23 mouse cellular contexts compared by ENCODE assay signal in the genomic region with DNA sequence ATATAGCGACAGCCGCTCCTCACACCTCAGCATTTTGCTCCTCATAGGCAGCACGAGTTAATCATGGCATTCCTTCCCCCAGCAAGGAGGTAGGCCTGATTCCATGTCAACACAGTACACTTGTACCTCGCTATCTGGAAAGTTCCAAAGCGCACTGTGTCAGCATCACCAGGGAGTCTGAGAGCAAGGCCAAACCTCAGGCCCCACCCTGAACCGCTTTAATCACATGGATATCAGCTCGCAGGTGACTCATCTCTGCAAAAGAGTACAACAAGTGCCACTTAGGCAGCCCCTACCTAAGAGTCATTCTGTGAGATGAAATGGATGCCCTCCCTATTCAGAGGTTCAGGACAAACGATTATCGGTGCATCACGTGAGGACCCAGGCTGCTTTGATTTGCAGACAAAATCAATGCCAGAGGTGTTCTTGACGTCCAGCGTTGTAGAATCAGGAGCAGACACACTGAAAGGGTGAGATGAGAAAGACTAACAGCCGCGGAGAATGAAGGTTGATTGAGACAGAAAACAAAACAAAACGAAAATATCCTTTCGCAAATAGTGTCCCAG. TPM values are rescaled to one million over a fixed set of nuclear protein-coding genes. Genes with fewer than 3 reads are reported as not detected.
DNase-seq lines count a peak whose midpoint lies in the region; ATAC-seq and TF ChIP-seq lines count a peak whose summit lies in the region.
"Had no signal": no experiment of that assay in that cellular context is flagged by ENCODE, and none has a peak within 500 bp of the region (broad histone marks: within the 10 kb centered on the region; RNA-seq: fewer than 3 reads in every experiment).

No protein-coding gene starts in this region.

- no peaks in the 10 kb centered on the region for H3K79me2 ChIP-seq in MEL (ENCODE audit: control insufficient read depth, insufficient read depth, low read length, poor library complexity)

- no peaks in the 10 kb centered on the region for H3K9me3 ChIP-seq in MEL (replicated peaks; ENCODE audit: insufficient read depth, low read length)
- H3K9me3 ChIP-seq: embryonic facial prominence, embryonic 12.5 days; heart, embryonic 15.5 days; hindbrain, embryonic 10.5 days; limb, embryonic 12.5 days; liver, embryonic 13.5 days; lung, embryonic 15.5 days; midbrain, embryonic 12.5 days had no signal

- no peak for ATAC-seq in monocyte, adult 5-6 weeks (replicated peaks; ENCODE audit: insufficient number of reproducible peaks, low FRiP score, low TSS enrichment, poor library complexity, severe bottlenecking)
- ATAC-seq: activated CD4-positive, CD25-positive, alpha-beta regulatory T cell, adult 4 months; CD4-positive, CD25-positive, alpha-beta regulatory T cell, adult 4 months; forebrain, embryonic 16.5 days had no signal

- H3K4me1 ChIP-seq in MEL (ENCODE audit: control insufficient read depth in 1 of 2, insufficient read depth in 2 of 2, low read length in 2 of 2) = peaks cover 0 to 16% of the 10 kb centered on the region in 2 experiments; a peak in 3 of 4 replicates
- peaks cover 19% of the 10 kb centered on the region; the same call in 1 of the 2 replicates for H3K4me1 ChIP-seq in small intestine, adult 2 months (ENCODE audit: control insufficient read depth, insufficient read depth, insufficient read length, low read length)
- H3K4me1 ChIP-seq: embryonic facial prominence, embryonic 12.5 days; hindbrain, embryonic 10.5 days; limb, embryonic 12.5 days; lung, embryonic 15.5 days; midbrain, embryonic 12.5 days had no signal

- no peak overlapping the region for H3K27ac ChIP-seq in MEL (ENCODE audit: control insufficient read depth, low read depth, low read length)
- peak overlapping the region; percentile 82 for H3K27ac ChIP-seq in small intestine, adult 2 months (ENCODE audit: insufficient read depth, low read depth, low read length)
- H3K27ac ChIP-seq: embryonic facial prominence, embryonic 12.5 days; gastrocnemius, adult 2 months; heart, embryonic 15.5 days; hindbrain, embryonic 10.5 days; kidney, postnatal 0 days; left cerebral cortex, adult 2 months; limb, embryonic 12.5 days; liver, embryonic 13.5 days; lung, embryonic 15.5 days; midbrain, embryonic 12.5 days had no signal

- no peaks in the 10 kb centered on the region for H3K27me3 ChIP-seq in MEL (ENCODE audit: control insufficient read depth in 1 of 2, insufficient read depth in 2 of 2, low read length in 2 of 2)
- no peaks in the 10 kb centered on the region for H3K27me3 ChIP-seq in small intestine, adult 2 months (ENCODE audit: control insufficient read depth, insufficient read depth, low read length)
- H3K27me3 ChIP-seq: embryonic facial prominence, embryonic 12.5 days; heart, embryonic 15.5 days; limb, embryonic 12.5 days; liver, embryonic 13.5 days; lung, embryonic 15.5 days; midbrain, embryonic 12.5 days had no signal

- TF ChIP-seq EP300 in MEL (IDR thresholded peaks at IDR 0.05; ENCODE audit: low read depth in 1 of 2, low read length in 2 of 2) = no peak

- WGBS in small intestine, adult 2 months = 58% methylated on average over 16 of the region's 16 CpGs

- TF ChIP-seq RAD21 in MEL (IDR thresholded peaks at IDR 0.05; ENCODE audit: low read depth, low read length) = no peak

- no peak overlapping the region for H3K4me3 ChIP-seq in MEL (ENCODE audit: control insufficient read depth in 1 of 2, insufficient read depth in 1 of 2, low read depth in 2 of 2, low read length in 2 of 2)
- no peak overlapping the region for H3K4me3 ChIP-seq in small intestine, adult 2 months (ENCODE audit: low read depth, low read length)
- H3K4me3 ChIP-seq: embryonic facial prominence, embryonic 12.5 days; gastrocnemius, adult 2 months; heart, embryonic 15.5 days; hindbrain, embryonic 10.5 days; left cerebral cortex, adult 2 months; limb, embryonic 12.5 days; liver, embryonic 13.5 days; lung, embryonic 15.5 days; midbrain, embryonic 12.5 days had no signal

- TF ChIP-seq POLR2A in MEL (IDR thresholded peaks at IDR 0.05; ENCODE audit: control insufficient read depth in 1 of 2, insufficient read depth in 1 of 2, low read depth in 1 of 2, low read length in 2 of 2, poor library complexity in 1 of 2) = no peak
- TF ChIP-seq POLR2A in small intestine, adult 2 months (IDR thresholded peaks at IDR 0.05; ENCODE audit: low read depth, low read length) = no peak

- no peak overlapping the region for H3K9ac ChIP-seq in MEL (ENCODE audit: control insufficient read depth, low read depth, low read length, poor library complexity, severe bottlenecking)
- H3K9ac ChIP-seq: embryonic facial prominence, embryonic 12.5 days; heart, embryonic 15.5 days; limb, embryonic 12.5 days; liver, embryonic 13.5 days; lung, embryonic 15.5 days; midbrain, embryonic 12.5 days had no signal

- DNase-seq in 3T3-L1 (ENCODE audit: low read depth, low spot score) (peak; percentile 68), MEL (ENCODE audit: low read depth, low spot score) (peak; percentile 34)
- DNase-seq in adrenal gland, postnatal 25 days = peak; percentile 17
- DNase-seq in cerebellum, postnatal 10 days = no peak
- no peak for DNase-seq in spleen, adult 18-20 months
- DNase-seq: cerebellum, adult 18-20 months; gastrocnemius, adult 2 months; liver, embryonic 13.5 days; retina, postnatal 1 day; thymus, postnatal 25 days had no signal

- no peak for TF ChIP-seq CTCF in MEL (IDR thresholded peaks at IDR 0.05 in 2 of 3, conservative IDR thresholded peaks at IDR 0.05 in 1 of 3; ENCODE audit: control insufficient read depth in 1 of 3, insufficient read depth in 1 of 3, low read depth in 2 of 3, low read length in 3 of 3, poor library complexity in 1 of 3, severe bottlenecking in 1 of 3)
- no peak for TF ChIP-seq CTCF in small intestine, adult 2 months (IDR thresholded peaks at IDR 0.05; ENCODE audit: extremely low read depth, insufficient read length, insufficient replicate concordance, low read depth, low read length)

- peaks cover 0 to 13% of the 10 kb centered on the region in 2 experiments; a peak in 2 of 4 replicates for H3K36me3 ChIP-seq in MEL (ENCODE audit: control insufficient read depth in 1 of 2, insufficient read depth in 2 of 2, low read length in 2 of 2)
- no peaks in the 10 kb centered on the region for H3K36me3 ChIP-seq in small intestine, adult 2 months (ENCODE audit: control insufficient read depth, insufficient read depth, low read length)
- H3K36me3 ChIP-seq: embryonic facial prominence, embryonic 12.5 days; heart, embryonic 15.5 days; hindbrain, embryonic 10.5 days; limb, embryonic 12.5 days; liver, embryonic 13.5 days; lung, embryonic 15.5 days; midbrain, embryonic 12.5 days had no signal

TF ChIP-seq in MEL, 35 proteins besides CTCF, POLR2A, EP300 and RAD21:
- TF ChIP-seq ELF1 (IDR thresholded peaks at IDR 0.05; ENCODE audit: low read depth, low read length) (no peak), MYB (IDR thresholded peaks at IDR 0.05; ENCODE audit: low read depth, low read length) (no peak), POLR2AphosphoS5 (IDR thresholded peaks at IDR 0.05; ENCODE audit: borderline replicate concordance, low read depth, low read length) (no peak), MAFK (IDR thresholded peaks at IDR 0.05; ENCODE audit: borderline replicate concordance, low read depth, low read length) (no peak), JUND (IDR thresholded peaks at IDR 0.05; ENCODE audit: low read depth, low read length) (no peak), SIN3A (IDR thresholded peaks at IDR 0.05; ENCODE audit: low read length) (no peak), USF1 (IDR thresholded peaks at IDR 0.05; ENCODE audit: low read depth, low read length) (no peak), GATA1 (IDR thresholded peaks at IDR 0.05; ENCODE audit: low read depth, low read length) (no peak), E2F4 (IDR thresholded peaks at IDR 0.05; ENCODE audit: borderline replicate concordance, low read depth, low read length) (no peak)

RNA-seq across cellular contexts. Expression of gene Tmem230, which starts 41.2 kb away (rescaled TPM):
- total RNA-seq in MEL (2012; rRNA removed) = 8.3 and 9.1 TPM in 2 replicates
- 10 to 100 TPM in 1 of 2 experiments, not detected in 1; 21.5 TPM for polyA plus RNA-seq in MEL (2012; ENCODE audit: insufficient read depth in 1 of 2, insufficient read length in 2 of 2, low read depth in 1 of 2, low replicate concordance in 2 of 2, missing spikeins in 1 of 2)
- total RNA-seq in adrenal gland, postnatal 25 days (2021) = 46.2 and 46.4 TPM in 2 replicates
- 112 and 227 TPM in 2 replicates for polyA plus RNA-seq in small intestine, adult 2 months (2012; rRNA removed)
- 11.2 to 19.1 TPM (median 15.5 TPM) in 3 replicates for total RNA-seq in monocyte, adult 5-6 weeks (2017)

RNA-seq across cellular contexts. Expression of gene Pcna, which starts 46.7 kb away (rescaled TPM):
- 398 and 427 TPM in 2 replicates for total RNA-seq in MEL (2012; rRNA removed)
- 100 to 1,000 TPM; 308 to 541 TPM for polyA plus RNA-seq in MEL (2012; ENCODE audit: insufficient read depth in 1 of 2, insufficient read length in 2 of 2, low read depth in 1 of 2, low replicate concordance in 2 of 2, missing spikeins in 1 of 2)
- total RNA-seq in adrenal gland, postnatal 25 days (2021) = 92.6 and 103 TPM in 2 replicates
- polyA plus RNA-seq in small intestine, adult 2 months (2012; rRNA removed) = 32.6 and 54.9 TPM in 2 replicates
- 228 to 330 TPM (median 247 TPM) in 3 replicates for total RNA-seq in monocyte, adult 5-6 weeks (2017)

RNA-seq across cellular contexts. Expression of gene Cds2, which starts 56.5 kb away (rescaled TPM):
- 8.8 and 10.3 TPM in 2 replicates for total RNA-seq in MEL (2012; rRNA removed)
- polyA plus RNA-seq in MEL (2012; ENCODE audit: insufficient read depth in 1 of 2, insufficient read length in 2 of 2, low read depth in 1 of 2, low replicate concordance in 2 of 2, missing spikeins in 1 of 2) = 10 to 100 TPM in 1 of 2 experiments, not detected in 1; 28.5 TPM
- 70.5 and 91.0 TPM in 2 replicates for total RNA-seq in adrenal gland, postnatal 25 days (2021)
- 9.6 and 21.2 TPM in 2 replicates for polyA plus RNA-seq in small intestine, adult 2 months (2012; rRNA removed)
- total RNA-seq in monocyte, adult 5-6 weeks (2017) = 48.5 to 54.3 TPM (median 49.2 TPM) in 3 replicates

Comparison
In these comparisons a context has a peak if more than half of its experiments do, and no peak if none do; other contexts are left out.
1. DNase-seq: peak in 3T3-L1 (single experiment), MEL (single experiment) and adrenal gland, postnatal 25 days (single experiment); none in cerebellum, postnatal 10 days (0 of 2) and spleen, adult 18-20 months (0 of 2).